Mouse (Mus musculus): ENCODE data around the gene Rarg.

DNA sequence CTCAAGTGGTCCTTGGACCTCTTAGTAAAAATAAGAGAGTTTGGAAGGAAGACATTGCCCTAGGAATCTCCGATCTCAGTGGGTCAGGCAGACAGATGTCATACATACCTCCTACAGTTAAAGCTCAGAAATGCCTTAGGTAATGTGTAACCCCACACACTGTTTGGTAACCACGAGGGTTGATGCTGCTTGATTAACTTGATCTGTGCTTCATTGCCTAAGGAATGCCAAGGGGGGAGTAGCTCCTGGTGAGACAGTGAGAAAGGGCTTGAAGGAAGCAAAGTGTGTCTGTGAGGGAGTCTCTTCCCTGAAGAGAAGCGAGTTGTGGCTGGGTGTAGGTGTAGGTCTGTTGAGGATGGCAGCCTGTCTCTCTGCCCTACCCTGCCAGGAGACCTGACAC lies 50.0 kb downstream of the Rarg start:
- TF ChIP-seq CTCF (conservative IDR thresholded peaks at IDR 0.05; ENCODE audit: low read length), result no peak
- TF ChIP-seq POU5F1 (IDR thresholded peaks at IDR 0.05; ENCODE audit: borderline replicate concordance, low read length), result no peak
- no peak for TF ChIP-seq NANOG (IDR thresholded peaks at IDR 0.05; ENCODE audit: borderline replicate concordance, low read length)

Data from E14TG2a.4 (cell line).